Mouse (Mus musculus) CH12.LX (cell line): ENCODE results near the gene Lrmda. TPM values are rescaled to one million over a fixed set of nuclear protein-coding genes. Genes with fewer than 3 reads are reported as not detected.

Source experiments
- DNase-seq: peaks from one replicate; pipeline ENCODE4 v3.0.0-alpha.2; 2013; ENCODE audit errors: extremely low read depth
- H3K27ac ChIP-seq: 2 replicates; pipeline ENCODE4 v1.5.1; 2012; ENCODE audit warnings: low read depth, mild to moderate bottlenecking, control low read depth, moderate library complexity; ENCODE audit not compliant: insufficient read depth
- H3K27me3 ChIP-seq: replicated peaks from 2 replicates; pipeline ENCODE3; 2012; ENCODE audit warnings: inconsistent platforms
- H3K36me3 ChIP-seq, 2 experiments: replicated peaks in 1 of 2; 2 replicates each; pipeline versions ENCODE3 to v1.6.1; 2012; ENCODE audit warnings: inconsistent platforms in 1 of 2, low read length in 1 of 2, mild to moderate bottlenecking in 1 of 2, mixed read lengths in 1 of 2, moderate library complexity in 1 of 2; ENCODE audit not compliant: control insufficient read depth in 1 of 2, insufficient read depth in 1 of 2
- H3K4me1 ChIP-seq, 2 experiments: 2 replicates each; pipeline ENCODE4 v1.6.1; 2012; ENCODE audit warnings: inconsistent platforms in 1 of 2, moderate library complexity in 1 of 2; ENCODE audit not compliant: insufficient read depth in 2 of 2, control insufficient read depth in 1 of 2
- H3K4me2 ChIP-seq: 2 replicates; pipeline ENCODE4 v1.6.1; 2012; ENCODE audit warnings: low read depth, mild to moderate bottlenecking, control low read depth; ENCODE audit not compliant: poor library complexity, insufficient read depth, severe bottlenecking
- H3K4me3 ChIP-seq, 3 experiments: fragments of 150-350 bp in 1 of 3; sonication (generic) in 1 of 3; replicated peaks in 1 of 3; 2 replicates each; pipeline versions ENCODE3 to v1.5.1; 2011 to 2012; ENCODE audit warnings: low read depth in 2 of 3, low read length in 2 of 3, mild to moderate bottlenecking in 2 of 3, moderate library complexity in 2 of 3, control low read depth in 1 of 3, improper control_type of control experiment in 1 of 3, inconsistent platforms in 1 of 3, mixed read lengths in 1 of 3; ENCODE audit not compliant: poor library complexity in 1 of 3
- H3K79me2 ChIP-seq: replicated peaks from 2 replicates; pipeline ENCODE4 v1.6.1; 2012; ENCODE audit warnings: mild to moderate bottlenecking, moderate library complexity; ENCODE audit not compliant: control insufficient read depth, poor library complexity, insufficient read depth, severe bottlenecking; ENCODE audit errors: extremely low read depth
- H3K9ac ChIP-seq: 2 replicates; pipeline ENCODE4 v1.6.1; 2012; ENCODE audit warnings: low read depth, mild to moderate bottlenecking, control low read depth, moderate library complexity; ENCODE audit not compliant: insufficient read depth
- H3K9me3 ChIP-seq: replicated peaks from 2 replicates; pipeline ENCODE3; 2012; ENCODE audit warnings: low read length, inconsistent platforms, mixed read lengths
- BHLHE40 ChIP-seq: IDR thresholded peaks from 2 replicates; pipeline ENCODE4 v1.6.1; 2011; ENCODE audit warnings: mild to moderate bottlenecking, low read depth, low read length, improper control_type of control experiment
- CHD1 ChIP-seq: IDR thresholded peaks from 2 replicates; pipeline ENCODE4 v1.6.1; 2012; ENCODE audit warnings: low read depth, low read length, improper control_type of control experiment, inconsistent platforms
- CHD2 ChIP-seq: IDR thresholded peaks from 2 replicates; pipeline ENCODE4 v1.6.1; 2011; ENCODE audit warnings: low read length, improper control_type of control experiment
- CTCF ChIP-seq, 2 experiments: IDR thresholded peaks in 1 of 2; conservative IDR thresholded peaks in 1 of 2; 2 replicates each; pipeline ENCODE4 v1.5.1; 2011 to 2012; ENCODE audit warnings: low read depth in 2 of 2, low read length in 2 of 2, improper control_type of control experiment in 1 of 2, inconsistent platforms in 1 of 2, mild to moderate bottlenecking in 1 of 2, moderate library complexity in 1 of 2
- ELF1 ChIP-seq: IDR thresholded peaks from 2 replicates; pipeline ENCODE4 v1.6.1; 2014; ENCODE audit warnings: low read depth, mild to moderate bottlenecking, inconsistent platforms, low read length, improper control_type of control experiment
- EP300 ChIP-seq: IDR thresholded peaks from 2 replicates; pipeline ENCODE4 v1.6.1; 2011; ENCODE audit warnings: low read length, improper control_type of control experiment
- ETS1 ChIP-seq: conservative IDR thresholded peaks from 2 replicates; pipeline ENCODE4 v1.6.1; 2012; ENCODE audit warnings: low read depth, mild to moderate bottlenecking, inconsistent platforms, low read length, improper control_type of control experiment, moderate library complexity
- HCFC1 ChIP-seq: IDR thresholded peaks from 2 replicates; pipeline ENCODE4 v1.6.1; 2012; ENCODE audit warnings: low read depth, mild to moderate bottlenecking, inconsistent platforms, low read length, improper control_type of control experiment
- IRF4 ChIP-seq: IDR thresholded peaks from 2 replicates; pipeline ENCODE4 v1.6.1; 2014; ENCODE audit warnings: low read depth, mild to moderate bottlenecking, inconsistent platforms, low read length, improper control_type of control experiment
- JUN ChIP-seq: IDR thresholded peaks from 2 replicates; pipeline ENCODE4 v1.6.1; 2011; ENCODE audit warnings: low read depth, mild to moderate bottlenecking, low read length, improper control_type of control experiment, moderate library complexity; ENCODE audit not compliant: insufficient read depth
- JUND ChIP-seq: conservative IDR thresholded peaks from 2 replicates; pipeline ENCODE4 v1.6.1; 2011; ENCODE audit warnings: low read depth, low read length, improper control_type of control experiment
- MAFK ChIP-seq: IDR thresholded peaks from 2 replicates; pipeline ENCODE4 v1.6.1; 2011; ENCODE audit warnings: low read length, improper control_type of control experiment; ENCODE audit not compliant: insufficient replicate concordance
- MAX ChIP-seq: IDR thresholded peaks from 2 replicates; pipeline ENCODE4 v1.6.1; 2011; ENCODE audit warnings: low read length, improper control_type of control experiment
- MAZ ChIP-seq: IDR thresholded peaks from 2 replicates; pipeline ENCODE4 v1.6.1; 2012; ENCODE audit warnings: low read depth, mild to moderate bottlenecking, inconsistent platforms, low read length, improper control_type of control experiment, moderate library complexity
- MEF2A ChIP-seq: IDR thresholded peaks from 2 replicates; pipeline ENCODE4 v1.6.1; 2014; ENCODE audit warnings: low read depth, mild to moderate bottlenecking, inconsistent platforms, low read length, improper control_type of control experiment, borderline replicate concordance
- MXI1 ChIP-seq: IDR thresholded peaks from 2 replicates; pipeline ENCODE4 v1.6.1; 2011; ENCODE audit warnings: mild to moderate bottlenecking, low read depth, low read length, improper control_type of control experiment
- MYC ChIP-seq: IDR thresholded peaks from 2 replicates; pipeline ENCODE4 v1.6.1; 2011; ENCODE audit warnings: low read depth, mild to moderate bottlenecking, improper control_type of control experiment, low read length
- NELFE ChIP-seq: IDR thresholded peaks from 2 replicates; pipeline ENCODE4 v1.6.1; 2011; ENCODE audit warnings: low read depth, low read length, improper control_type of control experiment
- NRF1 ChIP-seq: IDR thresholded peaks from 2 replicates; pipeline ENCODE4 v1.6.1; 2014; ENCODE audit warnings: low read depth, mild to moderate bottlenecking, inconsistent platforms, low read length, improper control_type of control experiment, moderate library complexity
- PAX5 ChIP-seq: IDR thresholded peaks from 2 replicates; pipeline ENCODE4 v1.6.1; 2012; ENCODE audit warnings: low read length, inconsistent platforms, mixed read lengths
- RAD21 ChIP-seq: IDR thresholded peaks from 2 replicates; pipeline ENCODE4 v1.6.1; 2011; ENCODE audit warnings: low read depth, mild to moderate bottlenecking, low read length, improper control_type of control experiment, moderate library complexity
- SIN3A ChIP-seq: IDR thresholded peaks from 2 replicates; pipeline ENCODE4 v1.6.1; 2012; ENCODE audit warnings: low read length, improper control_type of control experiment, inconsistent platforms
- USF1 ChIP-seq: IDR thresholded peaks from 2 replicates; pipeline ENCODE4 v1.6.1; 2014; ENCODE audit warnings: low read depth, mild to moderate bottlenecking, inconsistent platforms, low read length, improper control_type of control experiment
- ZC3H11A ChIP-seq: IDR thresholded peaks from 2 replicates; pipeline ENCODE4 v1.6.1; 2012; ENCODE audit warnings: low read depth, mild to moderate bottlenecking, inconsistent platforms, low read length, improper control_type of control experiment
- ZKSCAN1 ChIP-seq: IDR thresholded peaks from 2 replicates; pipeline ENCODE4 v1.6.1; 2012; ENCODE audit warnings: low read depth, inconsistent platforms, low read length, improper control_type of control experiment, borderline replicate concordance
- ZMIZ1 ChIP-seq: IDR thresholded peaks from 2 replicates; pipeline ENCODE4 v1.6.1; 2012; ENCODE audit warnings: low read depth, mild to moderate bottlenecking, inconsistent platforms, low read length, improper control_type of control experiment
- dilution Hi-C: fragments of 300-500 bp; cut with MboI; formaldehyde crosslinking; loops from 2 replicates; pipeline ENCODE4 v1.14.3; 2020; ENCODE audit warnings: low sequenced_read_pairs; ENCODE audit not compliant: extremely low pct_unique_long_range_greater_than_20kb, extremely low pct_ligation_motif_present
- in situ Hi-C: fragments of 300-500 bp; cut with MboI; formaldehyde crosslinking; loops from 3 replicates; pipeline ENCODE4 v1.14.3; 2019; ENCODE audit warnings: low sequenced_read_pairs, low pct_ligation_motif_present, low pct_unique_long_range_greater_than_20kb, mixed read lengths
- polyA plus RNA-seq: library from polyadenylated mRNA; unstranded; fragments of >175 nt; gene quantifications from 2 replicates; pipeline ENCODE4 v1.2.1, GENCODE M21; 2012; ENCODE audit warnings: low read depth; ENCODE audit not compliant: insufficient read length
- total RNA-seq, 2 experiments: library from RNA; depleted of rRNA; stranded (reverse); fragments of 300-350 nt in 1 of 2; fragments of >200 nt in 1 of 2; gene quantifications; 2 replicates each; pipeline ENCODE4 v1.2.3; 2012 to 2014

Gene Lrmda
- total and polyA plus RNA-seq, 3 experiments, result 0.89 to 3.7 (median 1.9) TPM

DNA sequence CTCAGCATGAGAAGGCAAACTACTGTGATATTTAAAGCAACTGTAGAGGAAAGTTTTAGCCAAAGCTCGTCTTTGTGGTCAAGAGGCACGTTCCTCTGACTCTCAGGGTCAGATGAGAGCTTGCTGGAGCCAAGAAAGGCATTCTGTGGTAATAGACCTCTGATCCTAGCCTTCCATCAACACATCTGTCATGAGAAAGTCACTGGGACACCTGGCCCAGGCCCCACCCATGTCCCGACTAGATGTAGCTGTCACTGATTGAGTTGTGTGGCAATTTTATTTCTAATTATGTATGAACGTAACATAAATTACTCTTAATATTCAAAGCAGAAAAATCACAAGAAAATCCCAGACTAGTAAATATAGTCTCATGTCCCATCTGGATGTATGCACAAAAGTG lies 624.0 kb downstream of the Lrmda start:
- Histone ChIP-seq H3K27me3 (no peaks in the 10 kb centered on the region), H3K4me1 (no peaks in the 10 kb centered on the region), H3K4me2 (no peak overlapping the region), H3K27ac (no peak overlapping the region), H3K9ac (no peak overlapping the region), H3K36me3 (no peaks in the 10 kb centered on the region), H3K79me2 (no peaks in the 10 kb centered on the region)
- dilution Hi-C loops, result no loop called here
- no peak for DNase-seq
- TF ChIP-seq ETS1, result no peak
- no peak for TF ChIP-seq ZC3H11A
- TF ChIP-seq NRF1, result no peak
- no peak for TF ChIP-seq CTCF (conservative IDR thresholded peaks at IDR 0.05 in 1 of 2, IDR thresholded peaks at IDR 0.05 in 1 of 2; ENCODE audit: low read depth in 2 of 2, low read length in 2 of 2)
- TF ChIP-seq MAFK, result no peak
- no peak for TF ChIP-seq HCFC1
- TF ChIP-seq JUN, result no peak
- TF ChIP-seq BHLHE40, result no peak
- no peak for TF ChIP-seq CHD2
- TF ChIP-seq ZMIZ1, result no peak
- TF ChIP-seq PAX5, result no peak
- TF ChIP-seq IRF4, result no peak
- no peak for TF ChIP-seq JUND
- TF ChIP-seq MAZ, result no peak
- TF ChIP-seq CHD1, result no peak
- TF ChIP-seq, all 38 proteins: peak for 0
- in situ Hi-C loops, result no loop called here
- H3K9me3 ChIP-seq, result no peaks in the 10 kb centered on the region
- H3K4me3 ChIP-seq, result no peak overlapping the region

DNA sequence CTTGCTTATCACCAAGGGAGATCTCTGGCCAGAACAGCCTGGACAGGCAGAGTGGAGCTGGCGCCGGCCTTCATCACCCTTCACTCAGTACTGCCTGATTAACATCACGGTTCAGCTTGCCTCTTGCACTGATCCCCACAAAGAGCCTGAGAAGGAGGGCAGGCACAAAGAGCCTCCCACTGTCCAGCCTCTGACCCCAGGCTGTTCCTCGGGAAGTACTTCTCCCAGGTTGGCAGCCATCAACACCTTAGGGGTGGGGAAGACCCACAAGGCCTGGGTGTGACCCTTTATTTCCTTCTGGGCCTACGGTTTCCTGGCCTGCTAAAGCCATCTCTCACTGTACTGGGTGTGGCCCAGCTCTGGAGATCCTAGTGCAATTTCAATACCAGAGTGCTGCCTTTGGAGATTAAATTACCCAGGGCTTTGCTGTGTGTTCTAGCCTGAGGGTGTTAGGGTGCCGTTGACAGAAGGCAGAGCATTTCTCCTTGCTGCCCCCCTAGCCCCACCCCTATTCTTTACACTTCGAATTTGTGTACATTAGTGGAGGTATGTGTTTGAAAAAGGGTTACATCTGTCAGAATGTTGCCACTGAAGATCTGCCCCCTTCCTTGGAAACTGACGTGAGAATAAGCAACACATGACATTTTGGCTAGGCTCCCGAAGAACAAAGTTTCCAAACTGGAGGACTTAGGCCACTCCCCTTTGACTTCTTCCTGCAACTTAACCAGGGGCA lies 628.5 kb downstream of the Lrmda start:
- H3K4me1 ChIP-seq, result no peaks in the 10 kb centered on the region
- dilution Hi-C loops, result no loop called here
- H3K4me3 ChIP-seq, result no peak overlapping the region

More for the DNA sequence above, 628.5 kb downstream of the Lrmda start:
- no peak overlapping the region for H3K9ac ChIP-seq
- H3K27me3 ChIP-seq, result no peaks in the 10 kb centered on the region
- H3K79me2 ChIP-seq, result no peaks in the 10 kb centered on the region
- DNase-seq, result no peak
- no peak overlapping the region for H3K27ac ChIP-seq
- H3K9me3 ChIP-seq, result no peaks in the 10 kb centered on the region
- H3K4me2 ChIP-seq, result no peak overlapping the region
- TF ChIP-seq MXI1 (no peak), IRF4 (no peak), MAX (no peak), PAX5 (no peak), ZC3H11A (no peak), USF1 (no peak), HCFC1 (no peak), MYC (no peak), NELFE (no peak), ELF1 (no peak), RAD21 (no peak), SIN3A (no peak), MEF2A (no peak), ZKSCAN1 (no peak), EP300 (no peak), MAZ (no peak)
- in situ Hi-C loops, result no loop called here
- H3K36me3 ChIP-seq, result no peaks in the 10 kb centered on the region
